Mouse (Mus musculus) kidney, embryonic 16.5 days (tissue): Measurements from ENCODE around the gene Slc38a2. TPM values are rescaled to one million over a fixed set of nuclear protein-coding genes. Genes with fewer than 3 reads are reported as not detected.

Experiments used
- ATAC-seq: fragments of 200-750 bp; cut with Nextera tagmentation; 2 replicates; pipeline ENCODE4 v1.8.0; 2017; ENCODE audit warnings: moderate TSS enrichment; ENCODE audit not compliant: low FRiP score, low TSS enrichment
- H3K27ac ChIP-seq: fragments of 300-500 bp; sonication (generic); 2 replicates; pipeline ENCODE4 v1.5.1; 2014; ENCODE audit warnings: low read length
- H3K27me3 ChIP-seq: fragments of 300-500 bp; sonication (generic); 2 replicates; pipeline ENCODE4 v1.6.1; 2014; ENCODE audit warnings: low read length, control low read depth, mixed read lengths; ENCODE audit not compliant: insufficient read depth
- H3K36me3 ChIP-seq: fragments of 300-500 bp; sonication (generic); 2 replicates; pipeline ENCODE4 v1.6.1; 2014; ENCODE audit warnings: low read length, control low read depth, mixed read lengths; ENCODE audit not compliant: insufficient read depth
- H3K4me1 ChIP-seq: fragments of 300-500 bp; sonication (generic); 2 replicates; pipeline ENCODE4 v1.6.1; 2014; ENCODE audit warnings: low read length, control low read depth, mixed read lengths; ENCODE audit not compliant: insufficient read depth
- H3K4me2 ChIP-seq: fragments of 300-500 bp; sonication (generic); replicated peaks from 2 replicates; pipeline ENCODE4 v1.6.1; 2014; ENCODE audit warnings: low read depth, low read length
- H3K4me3 ChIP-seq: fragments of 300-500 bp; sonication (generic); 2 replicates; pipeline ENCODE4 v1.5.1; 2014; ENCODE audit warnings: mild to moderate bottlenecking, low read length
- H3K9ac ChIP-seq: fragments of 300-500 bp; sonication (generic); replicated peaks from 2 replicates; pipeline ENCODE4 v1.6.1; 2014; ENCODE audit warnings: low read length
- H3K9me3 ChIP-seq: fragments of 300-500 bp; sonication (generic); 2 replicates; pipeline ENCODE4 v1.6.1; 2016; ENCODE audit warnings: low read length, control low read depth
- WGBS: fragments of 180-500 bp; shearing (Covaris S2); extraction: QIAGEN DNeasy Blood & Tissue Kit; methylation state at CpG from one replicate; pipeline ENCODE4 v1.1.7; 2014; 5-methylcytosine and 5-hydroxymethylcytosine counted together
- polyA plus RNA-seq: library from polyadenylated mRNA; unstranded; fragments of >200 nt; fragmentation: Nextera tagmentation; extraction: Ambion mirVana; gene quantifications from 2 replicates; pipeline ENCODE4 v1.2.1, GENCODE M21; 2015

The Slc38a2 gene
- polyA plus RNA-seq, 1 experiment from 2014 or later = 140 TPM

DNA sequence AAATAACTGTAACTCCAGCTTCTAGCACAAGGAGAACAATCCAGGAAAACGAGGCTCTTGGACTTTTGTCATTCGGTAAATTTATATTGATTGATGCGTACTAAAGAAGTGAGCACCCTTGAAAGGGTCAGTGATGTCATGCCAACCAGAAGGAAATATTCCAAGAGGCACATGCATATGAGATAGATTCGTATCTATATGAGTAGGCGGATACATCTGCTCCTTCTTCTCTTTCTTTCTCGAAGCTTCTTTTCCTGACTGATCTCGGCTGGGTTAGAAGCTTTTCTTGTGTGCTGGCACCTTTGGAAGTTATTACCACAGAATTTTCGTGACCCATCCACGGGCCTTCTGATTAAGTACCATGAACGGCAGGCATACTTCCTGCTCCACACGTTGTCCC lies 12.1 kb upstream of the Slc38a2 start:
- no peaks in the 10 kb centered on the region for H3K9me3 ChIP-seq
- H3K36me3 ChIP-seq = no peaks in the 10 kb centered on the region
- H3K27me3 ChIP-seq = no peaks in the 10 kb centered on the region
- ATAC-seq = no peak
- H3K4me3 ChIP-seq = no peak overlapping the region
- H3K4me1 ChIP-seq = peaks cover 17% of the 10 kb centered on the region
- H3K4me2 ChIP-seq = no peak overlapping the region
- H3K9ac ChIP-seq = no peak overlapping the region
- WGBS = 77% methylated on average over 11 of the region's 11 CpGs
- peak overlapping the region; percentile 14; the same call in 1 of the 2 replicates for H3K27ac ChIP-seq

DNA sequence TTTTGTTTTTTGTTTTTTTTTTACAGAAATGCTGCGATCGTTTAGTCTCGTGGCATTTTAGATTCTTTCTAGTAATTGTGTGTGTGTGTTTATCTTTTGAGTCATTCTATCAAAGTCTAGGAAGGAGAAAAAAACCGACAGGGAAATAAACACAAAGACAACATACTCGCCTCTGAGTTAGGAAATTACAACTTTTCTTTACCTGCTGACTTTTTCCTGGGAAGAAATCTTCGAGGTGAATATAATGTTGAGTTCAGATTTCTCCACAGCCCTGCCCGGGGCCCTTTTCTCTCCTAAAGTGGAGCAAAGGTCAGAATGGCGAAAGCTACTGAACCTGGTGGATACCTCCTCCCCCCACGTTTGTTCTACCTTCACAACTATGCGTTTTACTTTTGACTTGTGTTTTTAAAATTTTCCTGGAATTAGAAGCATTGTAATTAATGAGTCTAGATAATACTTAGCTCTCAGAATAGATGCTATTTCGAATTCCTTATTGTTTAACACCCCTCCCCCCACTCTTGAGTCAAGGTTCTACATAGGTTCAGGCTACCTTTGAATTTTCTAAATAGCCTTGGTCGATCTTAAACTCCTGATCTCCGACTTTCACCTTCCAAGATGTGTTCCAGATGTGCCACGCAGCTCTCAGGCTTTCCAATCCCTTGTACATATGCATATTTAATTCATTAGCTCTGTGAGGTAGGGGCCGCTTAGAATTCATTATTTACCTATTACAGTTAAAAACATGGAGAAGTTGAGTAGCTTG lies 11.0 kb upstream of the Slc38a2 start:
- H3K27me3 ChIP-seq = no peaks in the 10 kb centered on the region
- peak overlapping the region; percentile 48 for H3K4me3 ChIP-seq
- peaks cover 17% of the 10 kb centered on the region for H3K4me1 ChIP-seq
- ATAC-seq = no peak
- H3K36me3 ChIP-seq = no peaks in the 10 kb centered on the region
- peak overlapping the region; percentile 95 for H3K27ac ChIP-seq
- no peaks in the 10 kb centered on the region for H3K9me3 ChIP-seq
- WGBS = 27% methylated on average over 15 of the region's 15 CpGs
- peak overlapping the region; percentile 72 for H3K9ac ChIP-seq
- H3K4me2 ChIP-seq = peak overlapping the region; percentile 55

- WGBS = under 1% methylated on average over 78 of the region's 80 CpGs
- H3K9ac ChIP-seq = peak overlapping the region; percentile 81
- H3K36me3 ChIP-seq = no peaks in the 10 kb centered on the region
- peak overlapping the region; percentile 95 for H3K27ac ChIP-seq
- peak overlapping the region; percentile 55 for H3K4me2 ChIP-seq
- no peaks in the 10 kb centered on the region for H3K9me3 ChIP-seq
- peaks cover 17% of the 10 kb centered on the region for H3K4me1 ChIP-seq
- no peaks in the 10 kb centered on the region for H3K27me3 ChIP-seq
- peak; percentile 95 for ATAC-seq
- peak overlapping the region; percentile 48 for H3K4me3 ChIP-seq
Measured at GRCm38 (mm10) chr15:96709491-96710351, 10.2 kb upstream of the Slc38a2 start.

DNA sequence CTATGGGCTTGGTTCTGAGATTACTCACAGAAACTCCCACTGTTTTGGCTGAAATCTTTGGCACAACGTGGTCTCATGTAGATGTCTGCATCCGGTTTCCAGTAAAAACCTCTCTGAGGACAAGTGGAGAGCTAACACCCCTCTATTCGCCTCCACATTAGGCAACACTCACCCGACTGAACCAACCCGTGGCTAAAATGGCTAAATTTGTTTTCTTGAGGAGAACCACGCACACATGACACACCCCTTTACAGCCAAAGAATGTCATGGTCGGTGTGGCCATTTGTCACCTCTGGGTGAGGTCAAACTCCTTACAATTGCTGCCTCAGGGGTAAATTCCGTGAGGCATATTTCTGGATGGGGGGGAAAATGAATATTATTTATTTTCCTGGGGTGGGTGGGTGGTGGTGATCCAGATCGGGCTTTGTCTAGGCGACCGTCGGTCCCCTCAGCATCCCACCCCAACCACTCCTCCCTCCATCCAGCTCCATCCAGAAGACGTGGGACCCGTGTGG lies 9.5 kb upstream of the Slc38a2 start:
- H3K9me3 ChIP-seq = no peaks in the 10 kb centered on the region
- no peaks in the 10 kb centered on the region for H3K27me3 ChIP-seq
- no peaks in the 10 kb centered on the region for H3K36me3 ChIP-seq
- peak overlapping the region; percentile 48 for H3K4me3 ChIP-seq
- peak; percentile 14 for ATAC-seq
- peaks cover 17% of the 10 kb centered on the region for H3K4me1 ChIP-seq
- 16% methylated on average over 14 of the region's 14 CpGs for WGBS
- H3K9ac ChIP-seq = peak overlapping the region; percentile 81
- peak overlapping the region; percentile 55 for H3K4me2 ChIP-seq
- peak overlapping the region; percentile 94 for H3K27ac ChIP-seq

- H3K27ac ChIP-seq = peak overlapping the region; percentile 34; the same call in 1 of the 2 replicates
- 79% methylated on average over 8 of the region's 8 CpGs for WGBS
Measured at GRCm38 (mm10) chr15:96708428-96708827, 8.9 kb upstream of the Slc38a2 start.

DNA sequence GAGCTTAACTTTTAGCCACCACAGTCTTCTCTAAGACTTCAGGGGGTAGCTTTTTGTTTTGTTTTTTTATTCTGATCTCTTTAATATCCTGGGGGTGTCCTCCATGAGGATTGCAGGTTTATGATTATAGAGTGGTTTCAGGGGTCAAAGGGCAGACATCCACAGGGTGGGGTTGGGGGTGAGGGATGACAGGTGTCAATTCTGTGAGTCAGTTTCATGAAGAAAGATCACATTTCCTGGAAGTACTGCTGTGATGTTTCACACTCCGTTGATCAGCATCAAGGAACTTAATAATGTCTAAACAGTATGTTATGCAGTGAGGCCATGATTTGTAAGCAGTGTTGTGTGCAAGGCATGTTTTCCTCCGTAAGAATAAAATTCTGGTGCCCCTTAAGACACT lies 8.4 kb upstream of the Slc38a2 start:
- no peak for ATAC-seq
- Histone ChIP-seq H3K9me3 (no peaks in the 10 kb centered on the region), H3K9ac (no peak overlapping the region), H3K4me1 (peaks cover 17% of the 10 kb centered on the region), H3K4me2 (no peak overlapping the region), H3K27me3 (no peaks in the 10 kb centered on the region), H3K4me3 (no peak overlapping the region), H3K27ac (peak overlapping the region; percentile 30; the same call in 1 of the 2 replicates), H3K36me3 (no peaks in the 10 kb centered on the region)
- WGBS = 42% methylated on average over 2 of the region's 2 CpGs

More at GRCm38 (mm10) chr15:96708428-96708827, 8.9 kb upstream of the Slc38a2 start:
- ATAC-seq = no peak
- no peaks in the 10 kb centered on the region for H3K36me3 ChIP-seq
- H3K9me3 ChIP-seq = no peaks in the 10 kb centered on the region
- H3K27me3 ChIP-seq = no peaks in the 10 kb centered on the region
- no peak overlapping the region for H3K4me2 ChIP-seq
- peaks cover 17% of the 10 kb centered on the region for H3K4me1 ChIP-seq
- no peak overlapping the region for H3K9ac ChIP-seq
- no peak overlapping the region for H3K4me3 ChIP-seq

- Histone ChIP-seq H3K27me3 (no peaks in the 10 kb centered on the region), H3K4me1 (peaks cover 11% of the 10 kb centered on the region), H3K9ac (no peak overlapping the region), H3K4me3 (no peak overlapping the region), H3K27ac (no peak overlapping the region), H3K4me2 (no peak overlapping the region), H3K9me3 (no peaks in the 10 kb centered on the region), H3K36me3 (peaks cover 9% of the 10 kb centered on the region)
- 93% methylated on average over 12 of the region's 12 CpGs for WGBS
- no peak for ATAC-seq
Measured at GRCm38 (mm10) chr15:96702466-96703031, 3.0 kb upstream of the Slc38a2 start.

DNA sequence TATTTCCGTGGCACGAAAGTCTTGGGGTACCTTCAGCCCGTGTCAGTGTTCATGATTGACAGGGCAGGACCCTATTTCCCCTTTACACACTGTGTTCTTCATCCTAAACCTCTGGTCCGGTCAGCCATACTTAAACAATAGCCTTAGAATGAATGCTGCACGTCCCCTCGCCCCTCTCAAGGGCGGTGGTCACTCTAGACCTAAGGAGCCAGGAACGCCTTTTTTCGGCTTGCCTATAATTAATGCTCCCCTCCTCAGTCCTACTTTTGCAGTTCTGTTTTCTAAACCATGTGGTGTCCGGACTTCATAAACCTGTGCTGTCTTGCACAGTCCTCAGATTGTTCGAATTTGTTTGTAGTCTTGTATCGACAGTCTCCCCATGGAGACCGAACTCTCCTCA lies 1.2 kb upstream of the Slc38a2 start:
- Histone ChIP-seq H3K36me3 (peaks cover 24% of the 10 kb centered on the region), H3K9me3 (no peaks in the 10 kb centered on the region), H3K4me1 (peaks cover 29% of the 10 kb centered on the region), H3K4me3 (no peak overlapping the region), H3K4me2 (peak overlapping the region; percentile 84), H3K27ac (no peak overlapping the region), H3K27me3 (no peaks in the 10 kb centered on the region), H3K9ac (peak overlapping the region; percentile 86; the same call in 1 of the 2 replicates)
- ATAC-seq = 0 out of 2 replicates have a peak, but pooled peaks have one; percentile 7
- WGBS = 32% methylated on average over 13 of the region's 13 CpGs

GRCm38 (mm10) chr15:96698658-96699448 lies 677 bp downstream of the Slc38a2 start:
- Histone ChIP-seq H3K4me1 (peaks cover 39% of the 10 kb centered on the region), H3K9me3 (no peaks in the 10 kb centered on the region), H3K36me3 (peaks cover 43% of the 10 kb centered on the region), H3K27ac (peak overlapping the region; percentile 98), H3K27me3 (no peaks in the 10 kb centered on the region), H3K9ac (peak overlapping the region; percentile 86), H3K4me2 (peak overlapping the region; percentile 84), H3K4me3 (peak overlapping the region; percentile 93)
- under 1% methylated on average over 82 of the region's 101 CpGs for WGBS
- ATAC-seq = peak; percentile 80
